Mouse (Mus musculus) cerebellum, adult 8-10 months (tissue): ENCODE measurements at regions not wholly inside any gene's neighbourhood (a gene's known extent, or its start where the extent isn't known, plus 50 kb on each side); places are given as distances from the start of the nearest gene placed in this dataset.

Experiments
- DNase-seq: peaks from one replicate; pipeline ENCODE4 v3.0.0; 2022

GRCm38 (mm10) chr5:126350936-126351335 is 819.4 kb downstream of the Tmem132b start:
- no peak for DNase-seq

- no peak for DNase-seq
These were observed 837.9 kb downstream of the Tmem132b start for GRCm38 (mm10) chr5:126369436-126369835.

- no peak for DNase-seq
These were observed 849.3 kb upstream of the Tmem132c start for GRCm38 (mm10) chr5:126392306-126392705.

- peak; percentile 0 for DNase-seq
These were observed 846.3 kb upstream of the Tmem132c start for GRCm38 (mm10) chr5:126395331-126395730.

GRCm38 (mm10) chr5:126431748-126432147 is 809.9 kb upstream of the Tmem132c start:
- DNase-seq: no peak

GRCm38 (mm10) chr5:126438696-126439095 is 802.9 kb upstream of the Tmem132c start:
- no peak for DNase-seq

GRCm38 (mm10) chr5:126440516-126440915 is 801.1 kb upstream of the Tmem132c start:
- DNase-seq: no peak

GRCm38 (mm10) chr5:126475761-126476160 is 765.8 kb upstream of the Tmem132c start:
- no peak for DNase-seq

GRCm38 (mm10) chr5:126522076-126522475 is 719.5 kb upstream of the Tmem132c start:
- DNase-seq: no peak

GRCm38 (mm10) chr5:126525863-126526262 is 715.7 kb upstream of the Tmem132c start:
- no peak for DNase-seq

- DNase-seq: no peak
These were observed 710.6 kb upstream of the Tmem132c start for GRCm38 (mm10) chr5:126530806-126531527.

GRCm38 (mm10) chr5:126531528-126531894 is 710.1 kb upstream of the Tmem132c start:
- no peak for DNase-seq

- DNase-seq: no peak
These were observed 709.6 kb upstream of the Tmem132c start for GRCm38 (mm10) chr5:126531975-126532374.

GRCm38 (mm10) chr5:126538072-126538471 is 703.5 kb upstream of the Tmem132c start:
- no peak for DNase-seq

- no peak for DNase-seq
These were observed 697.2 kb upstream of the Tmem132c start for GRCm38 (mm10) chr5:126544261-126544976.

- no peak for DNase-seq
These were observed 693.8 kb upstream of the Tmem132c start for GRCm38 (mm10) chr5:126547841-126548240.

- DNase-seq: no peak
These were observed 689.9 kb upstream of the Tmem132c start for GRCm38 (mm10) chr5:126551676-126552075.

GRCm38 (mm10) chr5:126559011-126559410 is 682.6 kb upstream of the Tmem132c start:
- no peak for DNase-seq

GRCm38 (mm10) chr5:126565817-126566216 is 675.8 kb upstream of the Tmem132c start:
- no peak for DNase-seq

- DNase-seq: no peak
These were observed 675.4 kb upstream of the Tmem132c start for GRCm38 (mm10) chr5:126566226-126566625.

- no peak for DNase-seq
These were observed 667.8 kb upstream of the Tmem132c start for GRCm38 (mm10) chr5:126573766-126574165.

- no peak for DNase-seq
These were observed 643.8 kb upstream of the Tmem132c start for GRCm38 (mm10) chr5:126597786-126598330.

- no peak for DNase-seq
These were observed 642.0 kb upstream of the Tmem132c start for GRCm38 (mm10) chr5:126599561-126599960.

GRCm38 (mm10) chr5:126606756-126607155 is 634.9 kb upstream of the Tmem132c start:
- no peak for DNase-seq
